Mouse (Mus musculus): Measurements from ENCODE around the gene Tbce. TPM values are rescaled to one million over a fixed set of nuclear protein-coding genes. Genes with fewer than 3 reads are reported as not detected.

Gene Tbce
- polyA plus RNA-seq, 1 experiment from 2014 or later: 57.7 TPM

- Histone ChIP-seq H3K27ac (ENCODE audit: low read length) (peak overlapping the region; percentile 99), H3K4me3 (ENCODE audit: low read length) (peak overlapping the region; percentile 97), H3K27me3 (ENCODE audit: control insufficient read depth, insufficient read depth, low read depth, low read length) (no peaks in the 10 kb centered on the region), H3K4me1 (replicated peaks; ENCODE audit: control insufficient read depth, insufficient read depth, low read length) (peaks cover 11% of the 10 kb centered on the region), H3K36me3 (ENCODE audit: control insufficient read depth, insufficient read depth, low read length) (no peaks in the 10 kb centered on the region), H3K4me2 (ENCODE audit: low read depth, low read length) (peak overlapping the region; percentile 62), H3K9ac (ENCODE audit: low read length) (peak overlapping the region; percentile 98), H3K9me3 (ENCODE audit: control insufficient read depth, low read length) (no peaks in the 10 kb centered on the region)
- WGBS: 0% methylated on average over 22 of the region's 31 CpGs
- ATAC-seq (ENCODE audit: low read depth): peak; percentile 41
Measured at GRCm38 (mm10) chr13:14063942-14064271, 24.5 kb upstream of the Tbce start.

- Histone ChIP-seq H3K36me3 (ENCODE audit: control insufficient read depth, insufficient read depth, low read length) (0 out of 2 replicates have a peak, but pooled peaks cover 2% of the 10 kb centered on the region), H3K27me3 (ENCODE audit: control insufficient read depth, insufficient read depth, low read depth, low read length) (no peaks in the 10 kb centered on the region), H3K9ac (ENCODE audit: low read length) (peak within 1 kb of the TSS; percentile 98), H3K27ac (ENCODE audit: low read length) (peak within 1 kb of the TSS; percentile 99), H3K9me3 (ENCODE audit: control insufficient read depth, low read length) (no peaks in the 10 kb centered on the region), H3K4me3 (ENCODE audit: low read length) (peak within 1 kb of the TSS; percentile 97), H3K4me2 (ENCODE audit: low read depth, low read length) (peak within 1 kb of the TSS; percentile 85), H3K4me1 (replicated peaks; ENCODE audit: control insufficient read depth, insufficient read depth, low read length) (peaks cover 11% of the 10 kb centered on the region)
- WGBS: under 1% methylated on average over 59 of the region's 64 CpGs
- ATAC-seq (ENCODE audit: low read depth): peak; percentile 98
Measured at GRCm38 (mm10) chr13:14063013-14063941, 23.8 kb upstream of the Tbce start, which contains the start of the genes Arid4b and Ggps1. Arid4b (plus strand) TSS chr13:14063232. Ggps1 (minus strand) TSS chr13:14063488.

- Histone ChIP-seq H3K36me3 (ENCODE audit: control insufficient read depth, insufficient read depth, low read length) (0 out of 2 replicates have a peak, but pooled peaks cover 2% of the 10 kb centered on the region), H3K4me1 (replicated peaks; ENCODE audit: control insufficient read depth, insufficient read depth, low read length) (peaks cover 11% of the 10 kb centered on the region), H3K27me3 (ENCODE audit: control insufficient read depth, insufficient read depth, low read depth, low read length) (no peaks in the 10 kb centered on the region), H3K4me3 (ENCODE audit: low read length) (peak overlapping the region; percentile 94), H3K4me2 (ENCODE audit: low read depth, low read length) (peak overlapping the region; percentile 85), H3K27ac (ENCODE audit: low read length) (peak overlapping the region; percentile 95), H3K9me3 (ENCODE audit: control insufficient read depth, low read length) (no peaks in the 10 kb centered on the region), H3K9ac (ENCODE audit: low read length) (peak overlapping the region; percentile 82)
- 4% methylated on average over 11 of the region's 11 CpGs for WGBS
- no peak for ATAC-seq (ENCODE audit: low read depth)
Measured at GRCm38 (mm10) chr13:14062209-14063012, 23.0 kb upstream of the Tbce start.

- H3K36me3 ChIP-seq (ENCODE audit: control insufficient read depth, insufficient read depth, low read length): peaks cover 6% of the 10 kb centered on the region; the same call in 1 of the 2 replicates
- peaks cover 7% of the 10 kb centered on the region for H3K4me1 ChIP-seq (replicated peaks; ENCODE audit: control insufficient read depth, insufficient read depth, low read length)
- H3K27me3 ChIP-seq (ENCODE audit: control insufficient read depth, insufficient read depth, low read depth, low read length): no peaks in the 10 kb centered on the region
- H3K4me3 ChIP-seq (ENCODE audit: low read length): no peak overlapping the region
- H3K9ac ChIP-seq (ENCODE audit: low read length): no peak overlapping the region
- no peak overlapping the region for H3K4me2 ChIP-seq (ENCODE audit: low read depth, low read length)
- H3K9me3 ChIP-seq (ENCODE audit: control insufficient read depth, low read length): no peaks in the 10 kb centered on the region
- no peak for ATAC-seq (ENCODE audit: low read depth)
- H3K27ac ChIP-seq (ENCODE audit: low read length): no peak overlapping the region
Measured at GRCm38 (mm10) chr13:14059582-14059981, 20.1 kb upstream of the Tbce start.

- H3K27me3 ChIP-seq (ENCODE audit: control insufficient read depth, insufficient read depth, low read depth, low read length): no peaks in the 10 kb centered on the region
- no peak overlapping the region for H3K4me3 ChIP-seq (ENCODE audit: low read length)
- no peak overlapping the region for H3K9ac ChIP-seq (ENCODE audit: low read length)
- H3K27ac ChIP-seq (ENCODE audit: low read length): no peak overlapping the region
- peaks cover 21% of the 10 kb centered on the region for H3K36me3 ChIP-seq (ENCODE audit: control insufficient read depth, insufficient read depth, low read length)
- no peak for ATAC-seq (ENCODE audit: low read depth)
- H3K4me2 ChIP-seq (ENCODE audit: low read depth, low read length): no peak overlapping the region
- no peaks in the 10 kb centered on the region for H3K9me3 ChIP-seq (ENCODE audit: control insufficient read depth, low read length)
- WGBS: 83% methylated on average over 3 of the region's 3 CpGs
- peaks cover under 1% of the 10 kb centered on the region for H3K4me1 ChIP-seq (replicated peaks; ENCODE audit: control insufficient read depth, insufficient read depth, low read length)
Measured at GRCm38 (mm10) chr13:14056801-14057200, 17.4 kb upstream of the Tbce start.

DNA sequence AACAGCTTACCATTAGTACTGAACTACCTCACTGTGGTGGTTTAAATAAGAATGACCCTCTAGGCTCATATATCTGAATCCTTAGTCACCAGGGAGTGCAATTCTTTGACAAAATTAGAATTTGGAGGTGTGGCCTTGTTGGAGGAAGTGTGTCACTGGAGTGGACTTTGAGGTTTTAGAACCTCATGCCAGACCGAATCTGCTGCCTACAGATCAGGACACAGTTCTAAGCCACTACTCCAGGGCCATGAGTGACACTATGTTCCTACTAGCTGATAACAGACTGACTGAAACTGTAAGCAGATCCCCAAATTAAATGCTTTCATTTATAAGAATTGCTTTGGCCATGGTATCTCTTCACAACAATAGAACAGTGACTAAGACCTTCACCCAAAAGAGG lies 10.4 kb upstream of the Tbce start:
- Histone ChIP-seq H3K36me3 (ENCODE audit: control insufficient read depth, insufficient read depth, low read length) (peaks cover 33% of the 10 kb centered on the region), H3K4me1 (replicated peaks; ENCODE audit: control insufficient read depth, insufficient read depth, low read length) (no peaks in the 10 kb centered on the region), H3K27ac (ENCODE audit: low read length) (no peak overlapping the region), H3K9ac (ENCODE audit: low read length) (no peak overlapping the region), H3K27me3 (ENCODE audit: control insufficient read depth, insufficient read depth, low read depth, low read length) (no peaks in the 10 kb centered on the region), H3K9me3 (ENCODE audit: control insufficient read depth, low read length) (no peaks in the 10 kb centered on the region), H3K4me2 (ENCODE audit: low read depth, low read length) (no peak overlapping the region), H3K4me3 (ENCODE audit: low read length) (no peak overlapping the region)
- ATAC-seq (ENCODE audit: low read depth): no peak
- 89% methylated on average over 1 of the region's 1 CpGs for WGBS

GRCm38 (mm10) chr13:14044521-14044920 lies 5.1 kb upstream of the Tbce start:
- Histone ChIP-seq H3K9me3 (ENCODE audit: control insufficient read depth, low read length) (no peaks in the 10 kb centered on the region), H3K27me3 (ENCODE audit: control insufficient read depth, insufficient read depth, low read depth, low read length) (no peaks in the 10 kb centered on the region), H3K9ac (ENCODE audit: low read length) (no peak overlapping the region), H3K36me3 (ENCODE audit: control insufficient read depth, insufficient read depth, low read length) (peaks cover 10% of the 10 kb centered on the region), H3K4me1 (replicated peaks; ENCODE audit: control insufficient read depth, insufficient read depth, low read length) (peaks cover 5% of the 10 kb centered on the region; the same call in 1 of the 2 replicates), H3K4me3 (ENCODE audit: low read length) (no peak overlapping the region), H3K27ac (ENCODE audit: low read length) (no peak overlapping the region), H3K4me2 (ENCODE audit: low read depth, low read length) (no peak overlapping the region)
- ATAC-seq (ENCODE audit: low read depth): no peak
- 71% methylated on average over 2 of the region's 2 CpGs for WGBS

DNA sequence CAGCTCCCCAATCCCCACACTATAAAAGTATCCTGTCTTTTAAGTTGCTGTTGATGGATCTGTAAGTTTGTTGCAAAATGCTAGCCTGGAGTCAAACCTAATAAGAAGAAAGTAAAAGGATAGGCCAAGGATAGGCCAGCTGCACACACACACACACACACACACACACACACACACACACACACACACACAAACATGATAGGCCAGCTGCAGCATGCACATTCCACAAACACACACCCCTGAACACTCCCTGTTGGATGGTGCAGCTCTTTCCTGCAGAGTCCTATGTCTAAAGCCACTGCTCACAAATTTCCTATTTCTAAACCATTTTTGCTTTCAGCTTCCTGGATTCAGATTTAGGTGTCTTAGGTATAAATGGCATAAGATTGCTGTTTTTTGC lies 4.4 kb upstream of the Tbce start:
- Histone ChIP-seq H3K4me1 (replicated peaks; ENCODE audit: control insufficient read depth, insufficient read depth, low read length) (peaks cover 6% of the 10 kb centered on the region), H3K27ac (ENCODE audit: low read length) (no peak overlapping the region), H3K4me2 (ENCODE audit: low read depth, low read length) (no peak overlapping the region), H3K36me3 (ENCODE audit: control insufficient read depth, insufficient read depth, low read length) (peaks cover 7% of the 10 kb centered on the region), H3K27me3 (ENCODE audit: control insufficient read depth, insufficient read depth, low read depth, low read length) (no peaks in the 10 kb centered on the region), H3K9me3 (ENCODE audit: control insufficient read depth, low read length) (no peaks in the 10 kb centered on the region), H3K9ac (ENCODE audit: low read length) (no peak overlapping the region), H3K4me3 (ENCODE audit: low read length) (no peak overlapping the region)
- ATAC-seq (ENCODE audit: low read depth): no peak

DNA sequence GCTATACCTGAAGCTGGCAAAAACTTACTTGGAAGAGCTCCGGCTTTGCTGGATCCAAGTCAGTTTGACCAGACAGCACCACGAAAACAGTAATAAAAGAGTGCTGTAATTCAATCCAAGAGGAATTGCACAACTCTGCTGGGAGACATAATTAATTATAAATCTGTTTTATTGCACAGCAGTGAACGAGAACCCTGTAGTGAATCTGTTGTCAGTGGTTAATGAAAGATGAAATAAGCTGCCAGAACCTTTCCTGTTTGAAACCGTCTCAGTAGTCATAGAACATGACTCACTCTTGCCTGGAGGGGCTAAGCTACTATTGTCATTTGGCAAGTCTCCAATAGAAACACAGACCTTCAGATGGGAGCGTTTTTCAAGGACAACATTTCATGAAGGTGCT lies 748 bp upstream of the Tbce start:
- ATAC-seq (ENCODE audit: low read depth): peak; percentile 9; the same call in 1 of the 2 replicates
- Histone ChIP-seq H3K4me3 (ENCODE audit: low read length) (peak overlapping the region; percentile 82), H3K9me3 (ENCODE audit: control insufficient read depth, low read length) (no peaks in the 10 kb centered on the region), H3K36me3 (ENCODE audit: control insufficient read depth, insufficient read depth, low read length) (no peaks in the 10 kb centered on the region), H3K27me3 (ENCODE audit: control insufficient read depth, insufficient read depth, low read depth, low read length) (no peaks in the 10 kb centered on the region), H3K9ac (ENCODE audit: low read length) (peak overlapping the region; percentile 93), H3K4me2 (ENCODE audit: low read depth, low read length) (peak overlapping the region; percentile 95), H3K27ac (ENCODE audit: low read length) (peak overlapping the region; percentile 97), H3K4me1 (replicated peaks; ENCODE audit: control insufficient read depth, insufficient read depth, low read length) (peaks cover 10% of the 10 kb centered on the region)
- 26% methylated on average over 5 of the region's 5 CpGs for WGBS
